Mouse (Mus musculus) layer of hippocampus, adult 2 months (tissue): Measurements from ENCODE around the gene Rapgef4. TPM values are rescaled to one million over a fixed set of nuclear protein-coding genes. Genes with fewer than 3 reads are reported as not detected.
"Not testable (repeated sequence)": the region's sequence is repeated elsewhere in the genome, so short reads cannot be mapped to it uniquely, and the experiment has no call there.

Experiments used
- DNase-seq, 2 experiments: peaks; one replicate each; pipeline ENCODE4 v3.0.0; 2022; ENCODE audit warnings: low spot score in 2 of 2
- H3K27ac ChIP-seq: fragments of 200-600 bp; 2 replicates; pipeline ENCODE4 v1.8.1; 2022
- H3K4me3 ChIP-seq: fragments of 200-600 bp; 2 replicates; pipeline ENCODE4 v1.8.1; 2022; ENCODE audit warnings: mild to moderate bottlenecking
- CTCF ChIP-seq: fragments of 200-600 bp; conservative IDR thresholded peaks from 2 replicates; pipeline ENCODE4 v1.8.1; 2022; ENCODE audit warnings: antibody characterized with exemption, mild to moderate bottlenecking, moderate library complexity
- total RNA-seq, 2 experiments: library from RNA; stranded (reverse); gene quantifications; 2 replicates each; pipeline ENCODE4 v1.2.3; 2021

Rapgef4 gene
- total RNA-seq, 2 experiments from 2014 or later: 381 TPM

- TF ChIP-seq CTCF: no peak
- Histone ChIP-seq H3K27ac (no peak overlapping the region), H3K4me3 (no peak overlapping the region)
- no peak for DNase-seq
These were observed 60.0 kb downstream of the Rapgef4 start for GRCm38 (mm10) chr2:72041087-72041486.

- peak; percentile 60 for TF ChIP-seq CTCF
- no peak overlapping the region for H3K4me3 ChIP-seq
- DNase-seq: no peak
- H3K27ac ChIP-seq: no peak overlapping the region
These were observed 61.1 kb downstream of the Rapgef4 start for GRCm38 (mm10) chr2:72042093-72042492.

GRCm38 (mm10) chr2:72044191-72044590, 63.2 kb downstream of the Rapgef4 start:
- no peak overlapping the region for H3K4me3 ChIP-seq
- no peak overlapping the region for H3K27ac ChIP-seq
- no peak for DNase-seq
- TF ChIP-seq CTCF: peak; percentile 78

- Histone ChIP-seq H3K4me3 (no peak overlapping the region), H3K27ac (no peak overlapping the region)
- no peak for DNase-seq
- no peak for TF ChIP-seq CTCF
These were observed 64.0 kb downstream of the Rapgef4 start for GRCm38 (mm10) chr2:72045024-72045423.

GRCm38 (mm10) chr2:72045659-72046058, 64.6 kb downstream of the Rapgef4 start:
- no peak overlapping the region for H3K4me3 ChIP-seq
- DNase-seq: no peak
- no peak overlapping the region for H3K27ac ChIP-seq
- no peak for TF ChIP-seq CTCF

GRCm38 (mm10) chr2:72050451-72050850, 69.4 kb downstream of the Rapgef4 start:
- no peak overlapping the region for H3K27ac ChIP-seq
- no peak for DNase-seq
- no peak for TF ChIP-seq CTCF
- no peak overlapping the region for H3K4me3 ChIP-seq

GRCm38 (mm10) chr2:72054280-72054679, 73.2 kb downstream of the Rapgef4 start:
- H3K27ac ChIP-seq: peak overlapping the region; percentile 78

GRCm38 (mm10) chr2:72054736-72055135, 73.7 kb downstream of the Rapgef4 start:
- TF ChIP-seq CTCF: no peak
- Histone ChIP-seq H3K4me3 (peak overlapping the region; percentile 42), H3K27ac (peak overlapping the region; percentile 78)
- DNase-seq: no peak

More at GRCm38 (mm10) chr2:72054280-72054679, 73.2 kb downstream of the Rapgef4 start:
- H3K4me3 ChIP-seq: peak overlapping the region; percentile 42
- no peak for DNase-seq
- TF ChIP-seq CTCF: no peak

GRCm38 (mm10) chr2:72055476-72055875, 74.4 kb downstream of the Rapgef4 start:
- peak overlapping the region; percentile 78 for H3K27ac ChIP-seq
- no peak for TF ChIP-seq CTCF
- H3K4me3 ChIP-seq: peak overlapping the region; percentile 42
- no peak for DNase-seq

- TF ChIP-seq CTCF: no peak
- peak overlapping the region; percentile 78 for H3K27ac ChIP-seq
- no peak for DNase-seq
- peak overlapping the region; percentile 42 for H3K4me3 ChIP-seq
These were observed 75.2 kb downstream of the Rapgef4 start for GRCm38 (mm10) chr2:72056081-72056874.

- DNase-seq: no peak
- no peak overlapping the region for H3K4me3 ChIP-seq
- no peak for TF ChIP-seq CTCF
- H3K27ac ChIP-seq: no peak overlapping the region
These were observed 81.9 kb downstream of the Rapgef4 start for GRCm38 (mm10) chr2:72062931-72063330.

GRCm38 (mm10) chr2:72068505-72068904, 87.5 kb downstream of the Rapgef4 start:
- no peak for TF ChIP-seq CTCF
- no peak for DNase-seq
- no peak overlapping the region for H3K4me3 ChIP-seq
- H3K27ac ChIP-seq: no peak overlapping the region

GRCm38 (mm10) chr2:72070086-72070485, 89.0 kb downstream of the Rapgef4 start:
- Histone ChIP-seq H3K4me3 (no peak overlapping the region), H3K27ac (0 out of 2 replicates have a peak overlapping the region, but pooled peaks have one; percentile 32)
- DNase-seq: no peak
- TF ChIP-seq CTCF: no peak

GRCm38 (mm10) chr2:72073121-72073520, 92.1 kb downstream of the Rapgef4 start:
- H3K27ac ChIP-seq, H3K4me3 ChIP-seq, DNase-seq: not testable (repeated sequence)
